Mouse (Mus musculus) MEL (cell line): ENCODE measurements around the gene Apex2.
A peak's percentile ranks its signal among the peaks of the same experiment; 100 is the strongest.

Experiments used
- CHD2 ChIP-seq: IDR thresholded peaks from 2 replicates; pipeline ENCODE4 v1.6.1; 2011; ENCODE audit warnings: low read length, improper control_type of control experiment
- CTCF ChIP-seq, 3 experiments: IDR thresholded peaks in 2 of 3; conservative IDR thresholded peaks in 1 of 3; 2 replicates each; pipeline ENCODE4 v1.5.1; 2011 to 2012; ENCODE audit warnings: low read length in 3 of 3, low read depth in 2 of 3, mild to moderate bottlenecking in 2 of 3, improper control_type of control experiment in 1 of 3, inconsistent platforms in 1 of 3, mixed read lengths in 1 of 3, moderate library complexity in 1 of 3; ENCODE audit not compliant: control insufficient read depth in 1 of 3, insufficient read depth in 1 of 3, poor library complexity in 1 of 3, severe bottlenecking in 1 of 3
- ELF1 ChIP-seq: IDR thresholded peaks from 2 replicates; pipeline ENCODE4 v1.6.1; 2014; ENCODE audit warnings: low read depth, mild to moderate bottlenecking, inconsistent platforms, low read length, improper control_type of control experiment, moderate library complexity
- EP300 ChIP-seq, 2 experiments: IDR thresholded peaks; 2 replicates each; pipeline ENCODE4 v1.6.1; 2011; ENCODE audit warnings: improper control_type of control experiment in 2 of 2, low read length in 2 of 2, low read depth in 1 of 2, mild to moderate bottlenecking in 1 of 2
- GABPA ChIP-seq: IDR thresholded peaks from 2 replicates; pipeline ENCODE4 v1.6.1; 2012; ENCODE audit warnings: low read depth, mild to moderate bottlenecking, inconsistent platforms, low read length, improper control_type of control experiment, moderate library complexity
- GATA1 ChIP-seq: IDR thresholded peaks from 2 replicates; pipeline ENCODE4 v1.6.1; 2011; ENCODE audit warnings: low read depth, low read length, improper control_type of control experiment
- MAX ChIP-seq: IDR thresholded peaks from 2 replicates; pipeline ENCODE4 v1.6.1; 2011; ENCODE audit warnings: low read length, improper control_type of control experiment
- MXI1 ChIP-seq: IDR thresholded peaks from 2 replicates; pipeline ENCODE4 v1.6.1; 2011; ENCODE audit warnings: mild to moderate bottlenecking, low read depth, low read length, improper control_type of control experiment
- MYC ChIP-seq: IDR thresholded peaks from 2 replicates; pipeline ENCODE4 v1.6.1; 2011; ENCODE audit warnings: low read depth, mild to moderate bottlenecking, low read length, improper control_type of control experiment, moderate library complexity
- POLR2A ChIP-seq, 2 experiments: IDR thresholded peaks; 2 replicates each; pipeline ENCODE4 v1.6.1; 2011 to 2012; ENCODE audit warnings: low read length in 2 of 2, mild to moderate bottlenecking in 2 of 2, control low read depth in 1 of 2, improper control_type of control experiment in 1 of 2, low read depth in 1 of 2, moderate library complexity in 1 of 2; ENCODE audit not compliant: control insufficient read depth in 1 of 2, insufficient read depth in 1 of 2, poor library complexity in 1 of 2
- RAD21 ChIP-seq: IDR thresholded peaks from 2 replicates; pipeline ENCODE4 v1.6.1; 2011; ENCODE audit warnings: mild to moderate bottlenecking, low read depth, low read length, improper control_type of control experiment
- RCOR1 ChIP-seq: IDR thresholded peaks from 2 replicates; pipeline ENCODE4 v1.6.1; 2012; ENCODE audit warnings: low read depth, mild to moderate bottlenecking, inconsistent platforms, low read length, improper control_type of control experiment
- SIN3A ChIP-seq: IDR thresholded peaks from 2 replicates; pipeline ENCODE4 v1.6.1; 2012; ENCODE audit warnings: low read length, improper control_type of control experiment, inconsistent platforms
- ZC3H11A ChIP-seq: IDR thresholded peaks from 2 replicates; pipeline ENCODE4 v1.6.1; 2012; ENCODE audit warnings: low read depth, mild to moderate bottlenecking, inconsistent platforms, low read length, improper control_type of control experiment

DNA sequence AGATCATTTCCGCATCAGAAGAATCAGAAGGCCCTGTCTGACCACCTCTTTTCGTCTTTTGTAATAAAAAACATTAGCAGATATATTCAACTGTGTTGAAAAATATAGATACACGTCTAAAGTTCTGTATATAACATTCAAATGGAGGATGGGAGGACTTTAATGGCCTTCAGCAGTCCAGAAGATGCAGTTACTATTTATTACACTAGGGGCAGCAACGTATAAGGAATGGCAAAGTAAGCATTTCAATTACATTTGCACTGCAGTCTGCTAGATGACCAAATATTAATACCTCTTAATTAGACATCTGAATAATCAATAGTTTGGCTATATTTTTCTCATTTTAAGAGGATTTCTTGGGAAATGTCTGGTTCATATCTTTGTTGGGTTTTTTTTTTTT lies 79.0 kb downstream of the Apex2 start:
- TF ChIP-seq POLR2A (IDR thresholded peaks at IDR 0.05; ENCODE audit: control insufficient read depth in 1 of 2, insufficient read depth in 1 of 2, low read depth in 1 of 2, low read length in 2 of 2, poor library complexity in 1 of 2) (no peak), SIN3A (no peak), GATA1 (no peak), CTCF (IDR thresholded peaks at IDR 0.05 in 2 of 3, conservative IDR thresholded peaks at IDR 0.05 in 1 of 3; ENCODE audit: control insufficient read depth in 1 of 3, insufficient read depth in 1 of 3, low read depth in 2 of 3, low read length in 3 of 3, poor library complexity in 1 of 3, severe bottlenecking in 1 of 3) (peak in 2 of 3 experiments; percentile 60 to 91; a peak in 4 of 6 replicates), ZC3H11A (peak; percentile 90), MAX (no peak), MXI1 (no peak), EP300 (IDR thresholded peaks at IDR 0.05; ENCODE audit: low read depth in 1 of 2, low read length in 2 of 2) (no peak), GABPA (no peak), MYC (no peak), RAD21 (peak; percentile 99), RCOR1 (no peak), ELF1 (no peak), CHD2 (no peak)
